Mouse (Mus musculus): ENCODE data around the gene Taf1c. TPM values are rescaled to one million over a fixed set of nuclear protein-coding genes. Genes with fewer than 3 reads are reported as not detected.

Gene Taf1c
- polyA plus RNA-seq, 1 experiment from 2014 or later: 10.7 TPM

DNA sequence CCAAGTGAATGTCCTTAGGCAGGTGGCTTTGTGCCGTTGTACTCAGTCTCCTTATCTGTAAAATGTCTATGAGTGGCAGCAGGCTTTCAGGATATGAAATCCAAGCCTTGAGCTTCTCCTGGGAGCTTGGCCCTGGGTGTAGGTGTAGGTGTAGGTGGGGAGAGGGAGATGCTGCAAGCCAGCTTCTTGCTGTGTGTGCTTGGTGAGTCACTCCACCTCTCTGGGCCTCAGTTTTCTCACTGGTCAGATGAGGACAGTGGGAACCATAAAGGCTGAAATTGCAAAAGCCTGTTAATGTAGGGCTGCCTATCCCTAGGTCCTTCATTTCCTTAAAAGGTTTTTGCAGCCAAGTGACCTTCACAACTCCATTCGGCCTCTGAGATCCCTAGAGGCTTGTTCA is 30.9 kb upstream of the Taf1c start:
- Histone ChIP-seq H3K9ac (no peak overlapping the region), H3K9me3 (replicated peaks) (no peaks in the 10 kb centered on the region), H3K27me3 (replicated peaks) (peaks cover 74% of the 10 kb centered on the region), H3K27ac (no peak overlapping the region), H3K4me1 (no peaks in the 10 kb centered on the region), H3K4me2 (no peak overlapping the region), H3K4me3 (no peak overlapping the region), H3K36me3 (no peaks in the 10 kb centered on the region)
- WGBS (ENCODE audit: insufficient replicate concordance): 46% methylated on average over 2 of the region's 2 CpGs
- no peak for ATAC-seq

DNA sequence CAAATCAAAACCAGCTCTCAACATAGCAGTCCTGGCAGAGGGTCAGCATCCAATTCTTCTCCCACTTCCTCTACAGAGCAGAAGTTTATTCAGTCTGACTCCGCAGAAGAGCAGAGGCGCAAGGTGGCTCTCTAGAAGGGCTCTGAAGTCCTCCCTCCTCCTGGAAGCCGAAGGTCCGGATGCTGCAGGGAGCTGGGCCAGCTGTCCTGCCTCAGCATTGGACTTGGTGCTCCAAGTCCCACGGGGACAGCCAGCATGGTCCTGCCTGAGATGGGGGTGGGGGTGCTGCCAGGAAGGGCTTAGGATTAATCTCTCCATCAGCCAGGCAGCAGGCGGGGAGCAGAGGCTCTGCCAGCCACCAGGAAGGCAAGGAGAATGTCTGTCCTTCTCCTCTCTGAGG is 30.4 kb upstream of the Taf1c start, which contains the start of gene Kcng4:
Kcng4 (minus strand) TSS at position 303 of the 400 bp plus-strand sequence.
- Histone ChIP-seq H3K9me3 (replicated peaks) (no peaks in the 10 kb centered on the region), H3K27ac (no peak within 1 kb of the TSS), H3K4me1 (no peaks in the 10 kb centered on the region), H3K36me3 (no peaks in the 10 kb centered on the region), H3K4me3 (no peak within 1 kb of the TSS), H3K9ac (no peak within 1 kb of the TSS), H3K4me2 (no peak within 1 kb of the TSS), H3K27me3 (replicated peaks) (peaks cover 80% of the 10 kb centered on the region)
- WGBS (ENCODE audit: insufficient replicate concordance): 27% methylated on average over 6 of the region's 6 CpGs
- no peak for ATAC-seq

DNA sequence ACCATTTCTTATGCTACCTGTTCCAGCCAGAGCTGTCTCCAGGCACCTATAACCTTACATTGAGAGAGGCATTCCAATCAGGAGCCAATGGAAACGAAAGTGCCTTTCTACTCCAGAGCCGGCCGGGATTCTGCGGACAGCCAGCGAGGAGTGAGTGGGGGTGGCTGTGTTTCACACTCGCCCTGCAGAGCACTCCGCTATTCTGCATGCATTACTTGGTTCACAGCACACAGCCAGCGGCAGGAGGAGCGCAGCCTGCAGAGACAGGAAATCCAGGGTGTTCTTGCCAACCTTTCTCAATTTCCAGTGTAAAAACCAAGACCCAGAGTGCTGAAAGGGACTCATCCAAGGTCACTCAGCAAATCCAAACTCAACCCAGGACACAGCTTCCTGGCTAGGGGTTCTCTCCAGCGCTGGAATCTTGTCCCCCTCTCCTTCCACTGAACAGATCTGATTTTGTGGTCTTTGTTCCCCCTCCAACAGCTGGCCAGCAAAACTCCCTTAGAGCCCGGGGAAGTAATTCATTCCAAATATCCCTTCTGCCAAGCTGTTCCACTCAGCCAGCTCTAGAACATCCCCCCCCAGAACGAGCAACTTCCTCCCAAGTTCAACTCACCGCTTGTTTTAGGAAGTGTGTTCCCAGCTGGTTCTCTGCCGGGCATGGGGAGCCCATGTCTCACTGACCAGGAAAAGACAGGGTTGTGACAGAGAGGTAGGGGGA is 29.8 kb upstream of the Taf1c start:
- 25% methylated on average over 14 of the region's 14 CpGs for WGBS (ENCODE audit: insufficient replicate concordance)
- no peak for ATAC-seq
- Histone ChIP-seq H3K4me2 (no peak overlapping the region), H3K4me3 (no peak overlapping the region), H3K9ac (no peak overlapping the region), H3K27ac (no peak overlapping the region), H3K36me3 (no peaks in the 10 kb centered on the region), H3K4me1 (no peaks in the 10 kb centered on the region), H3K9me3 (replicated peaks) (no peaks in the 10 kb centered on the region), H3K27me3 (replicated peaks) (peaks cover 80% of the 10 kb centered on the region)

DNA sequence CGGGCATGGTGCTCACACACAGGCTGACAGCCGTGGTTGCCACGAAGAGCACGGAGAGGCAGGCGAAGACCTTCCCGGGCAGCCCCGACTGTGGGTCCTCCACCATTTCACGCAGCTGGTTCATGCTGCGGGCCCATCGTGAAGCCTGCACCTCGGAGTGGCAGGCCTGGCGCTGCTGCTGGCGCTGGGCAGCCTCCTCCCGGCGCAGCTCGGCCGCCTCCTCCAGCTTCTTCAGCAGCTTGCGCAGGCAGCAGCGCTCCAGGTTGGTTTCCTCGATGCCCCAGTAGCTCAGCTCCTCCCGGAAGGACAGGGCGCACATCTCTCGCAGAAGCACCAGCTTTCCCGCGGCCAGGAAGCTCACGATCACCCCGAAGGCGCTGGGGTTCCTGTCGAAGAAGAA is 27.9 kb upstream of the Taf1c start:
- H3K4me2 ChIP-seq: no peak overlapping the region

DNA sequence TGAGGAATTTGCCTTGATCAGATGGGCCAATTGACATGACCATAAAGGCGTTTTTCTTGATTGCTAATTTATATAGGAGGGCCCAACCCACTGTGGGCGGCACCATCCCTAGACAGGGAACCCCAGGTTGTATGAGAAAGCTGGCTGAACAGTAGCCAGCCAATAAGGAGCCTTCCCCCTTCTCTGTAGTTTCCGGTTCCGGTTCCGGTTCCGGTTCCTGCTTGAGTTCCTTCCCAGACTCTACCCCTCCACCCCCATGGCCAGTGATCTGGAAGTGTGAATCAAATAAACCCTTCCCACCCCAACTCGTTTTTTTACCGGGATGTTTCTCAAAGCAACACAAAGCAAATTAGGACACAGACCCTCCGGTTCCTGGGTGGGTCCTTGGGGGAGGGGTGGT is 27.2 kb upstream of the Taf1c start:
- Histone ChIP-seq H3K27me3 (replicated peaks) (peaks cover 78% of the 10 kb centered on the region), H3K4me2 (no peak overlapping the region), H3K9me3 (replicated peaks) (no peaks in the 10 kb centered on the region), H3K4me3 (no peak overlapping the region), H3K36me3 (no peaks in the 10 kb centered on the region), H3K9ac (no peak overlapping the region), H3K27ac (no peak overlapping the region), H3K4me1 (peaks cover 9% of the 10 kb centered on the region)
- ATAC-seq: no peak
- WGBS (ENCODE audit: insufficient replicate concordance): 65% methylated on average over 9 of the region's 9 CpGs

More for the DNA sequence above, 27.9 kb upstream of the Taf1c start:
- no peak overlapping the region for H3K4me3 ChIP-seq
- ATAC-seq: no peak
- H3K36me3 ChIP-seq: no peaks in the 10 kb centered on the region
- H3K9ac ChIP-seq: no peak overlapping the region
- peaks cover 2% of the 10 kb centered on the region; the same call in 1 of the 2 replicates for H3K4me1 ChIP-seq
- H3K27me3 ChIP-seq (replicated peaks): peaks cover 85% of the 10 kb centered on the region
- H3K9me3 ChIP-seq (replicated peaks): no peaks in the 10 kb centered on the region
- WGBS (ENCODE audit: insufficient replicate concordance): 32% methylated on average over 29 of the region's 29 CpGs
- H3K27ac ChIP-seq: no peak overlapping the region

DNA sequence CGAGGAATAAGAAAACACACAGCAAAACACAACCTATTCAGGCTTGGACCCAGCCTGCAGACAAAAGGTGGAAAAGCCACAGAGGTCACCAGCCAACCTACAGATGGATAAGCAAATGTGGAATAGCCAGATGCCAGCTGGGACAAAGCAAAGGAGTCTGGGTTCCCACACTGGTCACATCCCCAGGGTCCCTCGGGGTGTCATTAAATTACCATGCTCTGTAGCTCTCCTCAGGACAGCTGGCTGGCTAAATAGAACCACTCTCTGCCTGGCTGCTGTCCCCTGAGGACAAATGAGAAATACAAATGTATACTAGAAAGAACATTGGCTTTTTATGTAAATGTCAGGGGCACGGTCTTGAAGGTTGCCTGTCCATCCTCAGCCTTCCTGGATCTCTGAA is 25.8 kb upstream of the Taf1c start:
- peaks cover 65% of the 10 kb centered on the region for H3K27me3 ChIP-seq (replicated peaks)
- ATAC-seq: no peak
- WGBS (ENCODE audit: insufficient replicate concordance): 54% methylated on average over 3 of the region's 3 CpGs
- no peaks in the 10 kb centered on the region for H3K36me3 ChIP-seq
- H3K9me3 ChIP-seq (replicated peaks): no peaks in the 10 kb centered on the region
- no peak overlapping the region for H3K9ac ChIP-seq
- H3K27ac ChIP-seq: no peak overlapping the region
- H3K4me1 ChIP-seq: peaks cover 16% of the 10 kb centered on the region
- H3K4me2 ChIP-seq: no peak overlapping the region
- no peak overlapping the region for H3K4me3 ChIP-seq

DNA sequence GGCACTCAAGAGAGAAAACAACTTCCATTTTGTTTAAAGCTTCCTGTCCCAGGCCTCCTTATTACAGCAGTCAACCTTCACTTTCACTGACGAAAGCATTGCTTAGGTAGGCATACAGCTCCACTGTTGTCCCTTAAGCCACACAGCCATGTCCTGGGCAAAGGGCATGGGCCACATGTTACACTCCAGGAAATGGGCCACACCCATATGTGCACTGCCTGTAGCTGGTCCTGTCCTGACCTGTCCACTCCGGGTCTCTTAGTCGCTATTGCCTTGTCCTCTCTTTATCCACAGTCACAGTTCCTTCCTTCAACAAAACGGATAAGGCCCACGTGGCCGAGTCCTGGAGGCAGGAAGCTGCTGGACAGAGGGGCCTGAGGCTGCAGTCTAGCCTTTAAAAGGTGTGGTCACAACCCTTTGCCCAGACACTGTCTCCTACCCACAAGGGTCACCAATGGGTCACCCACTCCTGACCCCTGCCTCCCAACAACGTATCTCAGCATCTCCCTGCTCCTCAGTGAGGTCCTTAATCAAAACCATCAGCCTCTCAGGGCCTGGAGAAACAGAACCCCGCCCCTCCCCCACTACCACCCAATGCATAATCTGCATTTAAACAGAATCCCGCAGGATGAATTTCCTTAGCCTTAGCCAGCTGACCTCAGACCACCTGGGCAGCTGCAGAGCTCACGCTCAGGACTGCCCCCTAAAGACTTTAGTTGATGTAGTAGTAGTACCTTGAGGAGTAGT is 22.8 kb upstream of the Taf1c start:
- H3K27me3 ChIP-seq (replicated peaks): peaks cover 56% of the 10 kb centered on the region
- WGBS (ENCODE audit: insufficient replicate concordance): 32% methylated on average over 10 of the region's 10 CpGs
- no peak; the same call in 1 of the 2 replicates for ATAC-seq

DNA sequence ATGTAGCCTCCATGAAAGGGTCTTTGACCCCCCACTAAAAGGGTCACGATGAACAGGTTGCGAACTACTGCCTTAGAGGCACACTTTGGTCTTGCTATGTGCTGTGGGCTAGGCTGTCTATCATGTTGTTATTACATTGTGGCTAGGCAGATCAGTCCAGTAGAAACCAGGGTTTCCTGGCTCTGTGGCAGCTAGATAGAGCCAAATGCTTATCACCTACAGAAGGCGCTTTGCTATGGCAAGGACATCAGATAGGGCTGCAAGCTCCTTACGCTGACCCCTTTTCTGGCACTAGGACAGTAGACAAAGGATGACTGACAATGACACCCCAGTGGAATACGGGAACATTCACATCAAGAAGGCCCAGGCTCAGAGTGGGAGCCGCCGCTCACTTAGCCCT is 22.2 kb upstream of the Taf1c start:
- Histone ChIP-seq H3K27ac (no peak overlapping the region), H3K9ac (no peak overlapping the region), H3K27me3 (replicated peaks) (peaks cover 56% of the 10 kb centered on the region), H3K4me3 (no peak overlapping the region), H3K4me1 (peaks cover 16% of the 10 kb centered on the region), H3K9me3 (replicated peaks) (no peaks in the 10 kb centered on the region), H3K36me3 (no peaks in the 10 kb centered on the region), H3K4me2 (no peak overlapping the region)
- 47% methylated on average over 7 of the region's 7 CpGs for WGBS (ENCODE audit: insufficient replicate concordance)
- ATAC-seq: peak; percentile 57

More for the DNA sequence above, 22.8 kb upstream of the Taf1c start:
- Histone ChIP-seq H3K4me2 (no peak overlapping the region), H3K9ac (no peak overlapping the region), H3K4me1 (peaks cover 16% of the 10 kb centered on the region), H3K4me3 (no peak overlapping the region), H3K9me3 (replicated peaks) (no peaks in the 10 kb centered on the region), H3K36me3 (no peaks in the 10 kb centered on the region), H3K27ac (no peak overlapping the region)

DNA sequence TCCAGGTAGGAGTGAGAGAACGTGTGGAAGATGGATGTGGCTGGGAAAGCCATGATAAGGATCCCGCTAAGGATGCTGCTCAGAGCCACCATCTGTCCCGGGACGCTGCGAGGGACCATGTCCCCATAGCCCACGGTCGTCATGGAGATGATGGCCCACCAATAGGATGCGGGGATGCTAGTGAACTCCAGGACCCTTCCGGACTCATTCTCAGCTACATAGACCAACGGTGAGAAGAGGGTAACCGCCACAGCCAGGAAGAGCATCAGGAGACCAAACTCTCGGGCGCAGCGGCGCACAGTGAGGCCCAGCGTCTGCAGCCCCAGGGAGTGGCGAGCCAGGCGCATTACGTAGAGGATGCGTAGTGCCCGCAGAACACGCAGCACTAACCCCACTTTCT is 20.8 kb upstream of the Taf1c start:
- no peak overlapping the region for H3K9ac ChIP-seq
- no peak overlapping the region for H3K4me2 ChIP-seq
- peaks cover 16% of the 10 kb centered on the region for H3K4me1 ChIP-seq
- H3K36me3 ChIP-seq: no peaks in the 10 kb centered on the region
- no peak for ATAC-seq
- no peaks in the 10 kb centered on the region for H3K9me3 ChIP-seq (replicated peaks)
- H3K4me3 ChIP-seq: no peak overlapping the region
- H3K27ac ChIP-seq: no peak overlapping the region
- WGBS (ENCODE audit: insufficient replicate concordance): 71% methylated on average over 22 of the region's 22 CpGs
- peaks cover 54% of the 10 kb centered on the region for H3K27me3 ChIP-seq (replicated peaks)

DNA sequence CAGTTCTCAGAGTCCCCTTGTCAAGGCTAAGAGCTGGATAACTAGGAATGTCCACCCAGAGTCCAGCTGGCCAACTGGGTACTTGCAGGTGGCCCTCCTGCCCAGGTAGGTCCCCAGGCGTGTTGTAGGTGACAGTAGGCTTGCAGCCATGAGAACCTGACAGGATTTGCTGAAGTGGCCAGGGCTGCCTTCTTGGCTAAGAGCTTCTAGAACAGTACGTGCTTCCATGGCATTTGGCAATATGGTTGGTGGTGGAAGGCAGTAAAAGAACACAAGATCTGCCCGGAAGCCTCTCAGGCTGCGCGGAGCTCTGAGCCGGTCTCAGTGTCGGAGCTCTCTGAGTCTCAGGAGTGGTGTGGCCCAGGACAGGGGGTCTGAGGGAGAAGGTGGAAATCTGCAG is 19.9 kb upstream of the Taf1c start:
- WGBS (ENCODE audit: insufficient replicate concordance): 80% methylated on average over 7 of the region's 7 CpGs

DNA sequence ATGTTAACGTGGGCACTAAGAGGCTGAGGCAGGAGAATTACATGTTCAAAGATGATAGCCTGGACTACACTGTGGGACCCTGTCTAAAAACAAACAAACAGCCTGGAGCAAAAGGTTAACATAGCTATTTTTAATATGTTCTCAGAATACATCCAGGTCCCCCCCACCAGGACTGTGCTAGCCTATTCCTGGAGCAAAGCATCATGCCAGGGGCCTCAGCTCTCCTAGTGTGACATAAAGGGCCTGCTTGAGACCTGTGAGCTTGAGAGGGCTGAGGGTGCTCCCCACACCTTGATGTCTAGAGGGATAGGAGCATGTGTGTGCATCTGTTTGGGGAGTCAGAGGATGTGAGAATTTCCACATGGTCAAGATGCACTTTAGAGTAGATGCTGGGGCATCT is 18.7 kb upstream of the Taf1c start:
- 71% methylated on average over 1 of the region's 1 CpGs for WGBS (ENCODE audit: insufficient replicate concordance)
- no peak overlapping the region for H3K9ac ChIP-seq
- H3K4me3 ChIP-seq: no peak overlapping the region
- no peaks in the 10 kb centered on the region for H3K9me3 ChIP-seq (replicated peaks)
- H3K4me1 ChIP-seq: peaks cover 16% of the 10 kb centered on the region
- H3K36me3 ChIP-seq: no peaks in the 10 kb centered on the region
- no peak for ATAC-seq
- no peak overlapping the region for H3K27ac ChIP-seq
- no peak overlapping the region for H3K4me2 ChIP-seq
- peaks cover 43% of the 10 kb centered on the region for H3K27me3 ChIP-seq (replicated peaks)

More for the DNA sequence above, 19.9 kb upstream of the Taf1c start:
- Histone ChIP-seq H3K4me3 (no peak overlapping the region), H3K9me3 (replicated peaks) (no peaks in the 10 kb centered on the region), H3K4me2 (no peak overlapping the region), H3K4me1 (peaks cover 16% of the 10 kb centered on the region), H3K27me3 (replicated peaks) (peaks cover 46% of the 10 kb centered on the region), H3K9ac (no peak overlapping the region), H3K27ac (no peak overlapping the region), H3K36me3 (no peaks in the 10 kb centered on the region)
- ATAC-seq: no peak

DNA sequence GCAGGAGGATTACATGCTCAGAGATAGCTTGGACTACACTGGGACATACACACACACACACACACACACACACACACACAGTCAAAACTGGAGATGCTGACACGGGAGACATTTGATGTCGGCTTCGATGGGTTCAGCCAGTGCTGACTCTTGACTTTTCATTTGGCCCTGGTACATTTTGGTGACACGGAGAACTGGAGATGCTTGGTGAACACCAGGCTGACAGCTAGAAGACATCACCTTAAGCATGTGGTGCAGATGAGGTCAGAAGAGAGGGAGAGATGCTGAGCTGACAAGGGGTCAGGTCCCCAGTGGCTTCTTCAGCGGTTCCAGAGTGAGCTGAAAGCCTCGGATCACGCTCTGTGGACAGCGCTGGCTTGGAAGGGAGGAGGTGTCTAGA is 18.0 kb upstream of the Taf1c start:
- Histone ChIP-seq H3K4me2 (no peak overlapping the region), H3K36me3 (no peaks in the 10 kb centered on the region), H3K27ac (no peak overlapping the region), H3K4me1 (peaks cover 16% of the 10 kb centered on the region), H3K9ac (no peak overlapping the region), H3K9me3 (replicated peaks) (no peaks in the 10 kb centered on the region), H3K27me3 (replicated peaks) (peaks cover 43% of the 10 kb centered on the region), H3K4me3 (no peak overlapping the region)
- WGBS (ENCODE audit: insufficient replicate concordance): 73% methylated on average over 8 of the region's 8 CpGs
- ATAC-seq: no peak
